Mouse (Mus musculus): ENCODE results near the gene A530084C06Rik. TPM values are rescaled to one million over a fixed set of nuclear protein-coding genes. Genes with fewer than 3 reads are reported as not detected.

A530084C06Rik gene
- polyA plus RNA-seq (2015; fragmentation: Nextera tagmentation; extraction: Ambion mirVana): not detected in 2 replicates

GRCm38 (mm10) chr13:31558521-31559418 is at the start of gene A530084C06Rik:
A530084C06Rik (minus strand) TSS chr13:31559333.

GRCm38 (mm10) chr13:31555834-31556233 is 3.3 kb downstream of the A530084C06Rik start, which contains the start of gene Foxq1:
Foxq1 (plus strand) TSS chr13:31556134.

Other genes with a start within 250 kb of the A530084C06Rik start
- gene Foxq1, start 3.2 kb downstream of the A530084C06Rik start, polyA plus RNA-seq (2015; fragmentation: Nextera tagmentation; extraction: Ambion mirVana): 0.17 and 0.36 TPM in 2 replicates
- gene Foxf2, start 66.5 kb upstream of the A530084C06Rik start, polyA plus RNA-seq (2015; fragmentation: Nextera tagmentation; extraction: Ambion mirVana): 0.07 TPM in 1 of 2 replicates, not detected in the other
- gene Foxc1, start 247.3 kb upstream of the A530084C06Rik start, polyA plus RNA-seq (2015; fragmentation: Nextera tagmentation; extraction: Ambion mirVana): 2.7 and 3.5 TPM in 2 replicates